Mouse (Mus musculus) MEL (cell line): ENCODE data around the gene Cnksr1. TPM values are rescaled to one million over a fixed set of nuclear protein-coding genes. Genes with fewer than 3 reads are reported as not detected.

Experiments
- DNase-seq: peaks from one replicate; pipeline ENCODE4 v3.0.0; 2011; ENCODE audit warnings: low read depth, low spot score
- H3K27ac ChIP-seq: 2 replicates; pipeline ENCODE4 v1.5.1; 2012; ENCODE audit warnings: low read depth, mild to moderate bottlenecking, control low read depth, low read length, moderate library complexity; ENCODE audit not compliant: control insufficient read depth
- H3K27me3 ChIP-seq, 2 experiments: fragments of 150-350 bp in 1 of 2; sonication (generic) in 1 of 2; 2 replicates each; pipeline ENCODE4 v1.6.1; 2012; ENCODE audit warnings: low read length in 2 of 2, mild to moderate bottlenecking in 2 of 2, improper control_type of control experiment in 1 of 2, moderate library complexity in 1 of 2; ENCODE audit not compliant: insufficient read depth in 2 of 2, control insufficient read depth in 1 of 2
- H3K36me3 ChIP-seq, 2 experiments: 2 replicates each; pipeline ENCODE4 v1.6.1; 2012 to 2014; ENCODE audit warnings: low read length in 2 of 2, improper control_type of control experiment in 1 of 2, inconsistent platforms in 1 of 2, mild to moderate bottlenecking in 1 of 2; ENCODE audit not compliant: insufficient read depth in 2 of 2, control insufficient read depth in 1 of 2
- H3K4me1 ChIP-seq, 2 experiments: fragments of 150-350 bp in 1 of 2; sonication (generic) in 1 of 2; 2 replicates each; pipeline ENCODE4 v1.6.1; 2012; ENCODE audit warnings: low read length in 2 of 2, improper control_type of control experiment in 1 of 2, mild to moderate bottlenecking in 1 of 2; ENCODE audit not compliant: insufficient read depth in 2 of 2, control insufficient read depth in 1 of 2
- H3K4me3 ChIP-seq, 2 experiments: fragments of 150-350 bp in 1 of 2; sonication (generic) in 1 of 2; 2 replicates each; pipeline ENCODE4 v1.5.1; 2012; ENCODE audit warnings: low read depth in 2 of 2, low read length in 2 of 2, mild to moderate bottlenecking in 2 of 2, moderate library complexity in 2 of 2, control low read depth in 1 of 2, improper control_type of control experiment in 1 of 2; ENCODE audit not compliant: control insufficient read depth in 1 of 2, insufficient read depth in 1 of 2
- H3K79me2 ChIP-seq: 2 replicates; pipeline ENCODE4 v1.6.1; 2012; ENCODE audit warnings: mild to moderate bottlenecking, low read length, moderate library complexity; ENCODE audit not compliant: control insufficient read depth, poor library complexity, insufficient read depth
- H3K9ac ChIP-seq: 2 replicates; pipeline ENCODE4 v1.6.1; 2012; ENCODE audit warnings: low read depth, mild to moderate bottlenecking, control low read depth, low read length, moderate library complexity; ENCODE audit not compliant: control insufficient read depth, poor library complexity, severe bottlenecking
- H3K9me3 ChIP-seq: fragments of 150-350 bp; sonication (generic); replicated peaks from 2 replicates; pipeline ENCODE4 v1.6.1; 2012; ENCODE audit warnings: mild to moderate bottlenecking, low read length, improper control_type of control experiment, moderate library complexity; ENCODE audit not compliant: insufficient read depth
- BHLHE40 ChIP-seq: IDR thresholded peaks from 2 replicates; pipeline ENCODE4 v1.6.1; 2012; ENCODE audit warnings: low read depth, mild to moderate bottlenecking, inconsistent platforms, low read length, improper control_type of control experiment, borderline replicate concordance
- CHD1 ChIP-seq: IDR thresholded peaks from 2 replicates; pipeline ENCODE4 v1.6.1; 2012; ENCODE audit warnings: low read depth, mild to moderate bottlenecking, inconsistent platforms, low read length, improper control_type of control experiment
- CTCF ChIP-seq, 3 experiments: IDR thresholded peaks in 2 of 3; conservative IDR thresholded peaks in 1 of 3; 2 replicates each; pipeline ENCODE4 v1.5.1; 2011 to 2012; ENCODE audit warnings: low read length in 3 of 3, low read depth in 2 of 3, mild to moderate bottlenecking in 2 of 3, improper control_type of control experiment in 1 of 3, inconsistent platforms in 1 of 3, mixed read lengths in 1 of 3, moderate library complexity in 1 of 3; ENCODE audit not compliant: control insufficient read depth in 1 of 3, insufficient read depth in 1 of 3, poor library complexity in 1 of 3, severe bottlenecking in 1 of 3
- E2F4 ChIP-seq: IDR thresholded peaks from 2 replicates; pipeline ENCODE4 v1.6.1; 2011; ENCODE audit warnings: low read depth, low read length, improper control_type of control experiment, borderline replicate concordance
- ELF1 ChIP-seq: IDR thresholded peaks from 2 replicates; pipeline ENCODE4 v1.6.1; 2014; ENCODE audit warnings: low read depth, mild to moderate bottlenecking, inconsistent platforms, low read length, improper control_type of control experiment, moderate library complexity
- JUND ChIP-seq: IDR thresholded peaks from 2 replicates; pipeline ENCODE4 v1.6.1; 2011; ENCODE audit warnings: low read depth, mild to moderate bottlenecking, improper control_type of control experiment, low read length
- MAFK ChIP-seq: IDR thresholded peaks from 2 replicates; pipeline ENCODE4 v1.6.1; 2011; ENCODE audit warnings: low read depth, mild to moderate bottlenecking, low read length, improper control_type of control experiment, borderline replicate concordance
- MXI1 ChIP-seq: IDR thresholded peaks from 2 replicates; pipeline ENCODE4 v1.6.1; 2011; ENCODE audit warnings: mild to moderate bottlenecking, low read depth, low read length, improper control_type of control experiment
- MYB ChIP-seq: IDR thresholded peaks from 2 replicates; pipeline ENCODE4 v1.6.1; 2011; ENCODE audit warnings: mild to moderate bottlenecking, low read depth, low read length, improper control_type of control experiment
- MYC ChIP-seq: IDR thresholded peaks from 2 replicates; pipeline ENCODE4 v1.6.1; 2011; ENCODE audit warnings: low read depth, mild to moderate bottlenecking, low read length, improper control_type of control experiment, moderate library complexity
- NRF1 ChIP-seq: IDR thresholded peaks from 2 replicates; pipeline ENCODE4 v1.6.1; 2014; ENCODE audit warnings: low read depth, mild to moderate bottlenecking, inconsistent platforms, low read length, improper control_type of control experiment, moderate library complexity; ENCODE audit not compliant: poor library complexity, insufficient read depth, severe bottlenecking
- POLR2AphosphoS2 ChIP-seq: IDR thresholded peaks from 2 replicates; pipeline ENCODE4 v1.6.1; 2011; ENCODE audit warnings: low read length, improper control_type of control experiment
- POLR2AphosphoS5 ChIP-seq: IDR thresholded peaks from 2 replicates; pipeline ENCODE4 v1.6.1; 2012; ENCODE audit warnings: low read depth, borderline replicate concordance, mild to moderate bottlenecking, inconsistent platforms, low read length, moderate library complexity, mixed read lengths
- RAD21 ChIP-seq: IDR thresholded peaks from 2 replicates; pipeline ENCODE4 v1.6.1; 2011; ENCODE audit warnings: mild to moderate bottlenecking, low read depth, low read length, improper control_type of control experiment
- SIN3A ChIP-seq: IDR thresholded peaks from 2 replicates; pipeline ENCODE4 v1.6.1; 2012; ENCODE audit warnings: low read length, improper control_type of control experiment, inconsistent platforms
- SMC3 ChIP-seq: IDR thresholded peaks from 2 replicates; pipeline ENCODE4 v1.6.1; 2011; ENCODE audit warnings: low read depth, low read length, improper control_type of control experiment
- ZC3H11A ChIP-seq: IDR thresholded peaks from 2 replicates; pipeline ENCODE4 v1.6.1; 2012; ENCODE audit warnings: low read depth, mild to moderate bottlenecking, inconsistent platforms, low read length, improper control_type of control experiment
- ZKSCAN1 ChIP-seq: IDR thresholded peaks from 2 replicates; pipeline ENCODE4 v1.6.1; 2012; ENCODE audit warnings: low read depth, mild to moderate bottlenecking, inconsistent platforms, low read length, improper control_type of control experiment, moderate library complexity
- ZNF384 ChIP-seq: IDR thresholded peaks from 2 replicates; pipeline ENCODE4 v1.6.1; 2012; ENCODE audit warnings: low read depth, mild to moderate bottlenecking, inconsistent platforms, low read length, improper control_type of control experiment
- polyA plus RNA-seq, 2 experiments: library from polyadenylated mRNA; stranded (reverse) in 1 of 2; unstranded in 1 of 2; fragments of >175 nt in 1 of 2; fragments of >200 nt in 1 of 2; gene quantifications; 2 replicates each; pipeline versions ENCODE4 v1.2.1 to v1.2.4; 2012; ENCODE audit warnings: low replicate concordance in 2 of 2, low read depth in 1 of 2; ENCODE audit not compliant: insufficient read length in 2 of 2, insufficient read depth in 1 of 2, missing spikeins in 1 of 2
- total RNA-seq: library from RNA; depleted of rRNA; stranded (reverse); fragments of 300-350 nt; gene quantifications from 2 replicates; pipeline ENCODE4 v1.2.3, GENCODE M21; 2012

Cnksr1 gene
- total and polyA plus RNA-seq, 3 experiments: 0.07 TPM; not detected in 2

DNA sequence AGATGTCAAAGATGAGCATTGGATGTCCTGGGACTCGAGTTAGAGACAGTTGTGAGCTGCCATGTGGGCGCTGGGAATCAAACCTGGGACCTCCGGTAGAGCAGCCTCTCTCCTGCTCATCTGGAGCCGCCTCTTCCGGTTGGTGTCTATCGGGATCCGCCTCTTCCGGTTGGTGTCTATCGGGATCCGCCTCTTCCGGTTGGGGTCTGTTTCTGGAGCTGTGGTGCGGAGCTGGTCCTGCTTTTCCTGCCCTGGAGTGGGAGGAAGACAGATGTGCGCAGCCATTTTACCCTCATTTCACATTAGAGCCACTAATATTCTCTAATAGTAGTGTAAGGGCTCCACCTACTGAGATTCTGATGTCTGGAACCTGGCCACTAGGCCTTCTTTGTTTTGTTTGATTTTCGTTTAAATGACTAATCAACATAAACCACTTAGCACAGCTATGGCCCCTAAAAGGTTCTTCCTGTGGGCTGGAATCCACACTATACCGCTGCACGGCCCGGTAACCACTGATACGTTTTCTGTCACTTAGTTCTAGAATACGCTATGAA lies 30.0 kb upstream of the Cnksr1 start:
- no peaks in the 10 kb centered on the region for H3K27me3 ChIP-seq
- no peak overlapping the region for H3K4me3 ChIP-seq
- H3K9ac ChIP-seq: no peak overlapping the region
- no peak overlapping the region for H3K27ac ChIP-seq
- H3K36me3 ChIP-seq: peaks cover 0 to 4% of the 10 kb centered on the region in 2 experiments; a peak in 2 of 4 replicates
- no peaks in the 10 kb centered on the region for H3K9me3 ChIP-seq
- DNase-seq: no peak
- TF ChIP-seq POLR2AphosphoS2: no peak
- TF ChIP-seq MYC: no peak
- TF ChIP-seq CTCF (IDR thresholded peaks at IDR 0.05 in 2 of 3, conservative IDR thresholded peaks at IDR 0.05 in 1 of 3; ENCODE audit: control insufficient read depth in 1 of 3, insufficient read depth in 1 of 3, low read depth in 2 of 3, low read length in 3 of 3, poor library complexity in 1 of 3, severe bottlenecking in 1 of 3): peak in 1 of 3 experiments; percentile 2; a peak in 1 of 6 replicates
- no peaks in the 10 kb centered on the region for H3K79me2 ChIP-seq
- peaks cover 0 to 6% of the 10 kb centered on the region in 2 experiments; a peak in 2 of 4 replicates for H3K4me1 ChIP-seq

DNA sequence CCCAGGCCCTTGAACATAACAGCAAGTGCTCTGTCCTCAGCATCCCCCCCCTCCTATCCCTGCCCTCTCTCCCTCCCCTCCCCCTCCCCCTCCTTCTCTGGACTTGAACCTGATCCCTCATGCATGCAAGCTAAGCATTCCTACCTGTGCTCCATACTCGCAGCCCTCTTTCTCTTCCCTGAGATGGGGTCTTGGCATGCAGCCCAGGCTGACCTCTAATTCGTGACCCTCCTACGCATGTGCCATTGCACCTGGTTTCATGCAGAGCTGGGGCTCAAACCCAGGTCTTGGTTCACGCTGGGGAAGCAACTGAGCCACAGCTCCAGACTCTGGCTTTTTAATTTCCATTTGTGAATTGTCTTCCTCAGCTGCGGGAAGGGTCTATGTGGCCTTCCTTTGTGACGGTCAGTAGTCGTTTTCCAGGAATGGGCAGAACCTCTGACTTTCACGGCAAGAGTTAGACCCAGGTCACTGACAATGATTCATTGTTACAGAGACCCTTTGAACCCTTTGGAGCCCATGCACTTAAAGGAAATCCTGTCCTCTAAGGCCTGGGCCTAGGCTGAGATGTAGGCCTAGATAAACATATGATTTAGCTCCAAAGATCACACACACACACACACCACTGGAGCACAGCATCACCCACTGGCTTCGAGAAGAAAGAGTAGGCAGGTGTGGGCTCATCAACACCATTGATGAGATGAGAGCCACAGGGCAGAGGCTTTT lies 27.8 kb upstream of the Cnksr1 start:
- H3K9me3 ChIP-seq: no peaks in the 10 kb centered on the region
- no peak overlapping the region for H3K9ac ChIP-seq
- no peaks in the 10 kb centered on the region for H3K79me2 ChIP-seq
- no peaks in the 10 kb centered on the region for H3K27me3 ChIP-seq
- H3K4me3 ChIP-seq: no peak overlapping the region
- no peaks in the 10 kb centered on the region for H3K36me3 ChIP-seq
- no peak for DNase-seq
- no peak for TF ChIP-seq ELF1
- TF ChIP-seq MAFK: no peak
- no peak for TF ChIP-seq BHLHE40
- TF ChIP-seq NRF1: no peak
- no peak for TF ChIP-seq MYB
- TF ChIP-seq E2F4: no peak
- no peak for TF ChIP-seq ZNF384
- TF ChIP-seq ZKSCAN1: no peak
- TF ChIP-seq POLR2AphosphoS2: no peak
- TF ChIP-seq MXI1: no peak
- no peak for TF ChIP-seq SIN3A
- TF ChIP-seq CHD1: no peak
- no peak overlapping the region for H3K27ac ChIP-seq
- H3K4me1 ChIP-seq: no peaks in the 10 kb centered on the region

DNA sequence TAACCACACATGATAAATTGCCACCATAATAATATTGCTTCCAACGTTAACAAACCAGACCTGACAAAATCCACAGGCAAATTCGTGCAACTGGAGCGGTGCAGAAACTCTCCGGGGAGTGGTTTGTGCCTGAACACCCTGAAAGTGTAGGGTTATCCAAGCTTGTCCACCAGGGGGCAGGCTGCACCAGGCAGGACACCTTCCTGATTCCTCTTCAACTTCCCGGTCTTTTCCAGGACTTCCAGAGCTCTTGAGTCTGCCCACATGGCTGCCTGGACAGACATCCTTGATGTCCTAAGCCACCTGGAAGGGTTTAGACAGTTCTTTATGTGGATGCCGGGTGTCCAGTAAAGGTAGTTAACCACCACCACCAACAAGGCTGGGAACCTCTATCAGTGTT lies 25.0 kb upstream of the Cnksr1 start:
- TF ChIP-seq POLR2AphosphoS5 (no peak), CTCF (IDR thresholded peaks at IDR 0.05 in 2 of 3, conservative IDR thresholded peaks at IDR 0.05 in 1 of 3; ENCODE audit: control insufficient read depth in 1 of 3, insufficient read depth in 1 of 3, low read depth in 2 of 3, low read length in 3 of 3, poor library complexity in 1 of 3, severe bottlenecking in 1 of 3) (peak; percentile 69 to 82 (median 72)), ZC3H11A (peak; percentile 44), SMC3 (peak; percentile 75), JUND (no peak), RAD21 (peak; percentile 52)
- H3K4me1 ChIP-seq: no peaks in the 10 kb centered on the region
- no peaks in the 10 kb centered on the region for H3K79me2 ChIP-seq
- peak; percentile 50 for DNase-seq
- no peaks in the 10 kb centered on the region for H3K27me3 ChIP-seq
- H3K9ac ChIP-seq: no peak overlapping the region
- H3K4me3 ChIP-seq: no peak overlapping the region
- no peaks in the 10 kb centered on the region for H3K9me3 ChIP-seq
- H3K36me3 ChIP-seq: no peaks in the 10 kb centered on the region
- H3K27ac ChIP-seq: no peak overlapping the region
